Mouse (Mus musculus) kidney, postnatal 0 days (tissue): ENCODE results near the gene Fmod. TPM values are rescaled to one million over a fixed set of nuclear protein-coding genes. Genes with fewer than 3 reads are reported as not detected.

ENCODE experiments used
- ATAC-seq: fragments of 200-750 bp; cut with Nextera tagmentation; replicated peaks from 2 replicates; pipeline ENCODE4 v1.8.0; 2017; ENCODE audit warnings: low read depth, moderate number of reproducible peaks, moderate TSS enrichment, moderate library complexity; ENCODE audit not compliant: low FRiP score
- DNase-seq: peaks from one replicate; pipeline ENCODE4 v3.0.0-alpha.2; 2016; ENCODE audit warnings: low spot score
- H3K27ac ChIP-seq: fragments of 300-500 bp; sonication (generic); 2 replicates; pipeline ENCODE4 v1.5.1; 2014; ENCODE audit warnings: mild to moderate bottlenecking
- H3K27me3 ChIP-seq: fragments of 300-500 bp; sonication (generic); 2 replicates; pipeline ENCODE4 v1.6.1; 2014; ENCODE audit warnings: low read length, mixed read lengths; ENCODE audit not compliant: insufficient read depth
- H3K36me3 ChIP-seq: fragments of 300-500 bp; sonication (generic); 2 replicates; pipeline ENCODE4 v1.6.1; 2014; ENCODE audit warnings: low read length, mixed read lengths; ENCODE audit not compliant: insufficient read depth
- H3K4me1 ChIP-seq: fragments of 300-500 bp; sonication (generic); replicated peaks from 2 replicates; pipeline ENCODE4 v1.6.1; 2014; ENCODE audit warnings: antibody characterized with exemption, low read length, mixed read lengths; ENCODE audit not compliant: insufficient read depth
- H3K4me2 ChIP-seq: fragments of 300-500 bp; sonication (generic); 2 replicates; pipeline ENCODE4 v1.6.1; 2014; ENCODE audit warnings: mild to moderate bottlenecking, low read length, moderate library complexity, mixed read lengths
- H3K4me3 ChIP-seq: fragments of 300-500 bp; sonication (generic); replicated peaks from 2 replicates; pipeline ENCODE4 v1.5.1; 2014; ENCODE audit warnings: low read depth, low read length
- H3K9ac ChIP-seq: fragments of 300-500 bp; sonication (generic); 2 replicates; pipeline ENCODE4 v1.6.1; 2014; ENCODE audit warnings: low read depth, low read length
- H3K9me3 ChIP-seq: fragments of 300-500 bp; sonication (generic); replicated peaks from 2 replicates; pipeline ENCODE4 v1.6.1; 2016; ENCODE audit warnings: low read length, inconsistent platforms, mixed read lengths
- CTCF ChIP-seq: IDR thresholded peaks from 2 replicates; pipeline ENCODE4 v1.5.1; 2016; ENCODE audit warnings: antibody characterized with exemption, low read depth, mild to moderate bottlenecking, moderate library complexity
- WGBS: fragments of 180-500 bp; shearing (Covaris S2); extraction: QIAGEN DNeasy Blood & Tissue Kit; methylation state at CpG from one replicate; pipeline ENCODE4 v1.1.7; 2014; 5-methylcytosine and 5-hydroxymethylcytosine counted together
- polyA plus RNA-seq: library from polyadenylated mRNA; unstranded; fragments of >200 nt; fragmentation: Nextera tagmentation; extraction: Ambion mirVana; gene quantifications from 2 replicates; pipeline ENCODE4 v1.2.1, GENCODE M21; 2015

The Fmod gene
- polyA plus RNA-seq, 1 experiment from 2014 or later: 7.8 TPM

GRCm38 (mm10) chr1:134059739-134060695 is 23.0 kb downstream of the Fmod start:
- ATAC-seq (no peak), DNase-seq (no peak)
- Histone ChIP-seq H3K9ac (peak overlapping the region; percentile 59; the same call in 1 of the 2 replicates), H3K9me3 (no peaks in the 10 kb centered on the region), H3K4me3 (no peak overlapping the region), H3K36me3 (no peaks in the 10 kb centered on the region), H3K4me2 (peak overlapping the region; percentile 59), H3K27me3 (no peaks in the 10 kb centered on the region), H3K27ac (peak overlapping the region; percentile 98), H3K4me1 (peaks cover 55% of the 10 kb centered on the region)
- TF ChIP-seq CTCF: peak; percentile 63
- WGBS: 62% methylated on average over 16 of the region's 16 CpGs

DNA sequence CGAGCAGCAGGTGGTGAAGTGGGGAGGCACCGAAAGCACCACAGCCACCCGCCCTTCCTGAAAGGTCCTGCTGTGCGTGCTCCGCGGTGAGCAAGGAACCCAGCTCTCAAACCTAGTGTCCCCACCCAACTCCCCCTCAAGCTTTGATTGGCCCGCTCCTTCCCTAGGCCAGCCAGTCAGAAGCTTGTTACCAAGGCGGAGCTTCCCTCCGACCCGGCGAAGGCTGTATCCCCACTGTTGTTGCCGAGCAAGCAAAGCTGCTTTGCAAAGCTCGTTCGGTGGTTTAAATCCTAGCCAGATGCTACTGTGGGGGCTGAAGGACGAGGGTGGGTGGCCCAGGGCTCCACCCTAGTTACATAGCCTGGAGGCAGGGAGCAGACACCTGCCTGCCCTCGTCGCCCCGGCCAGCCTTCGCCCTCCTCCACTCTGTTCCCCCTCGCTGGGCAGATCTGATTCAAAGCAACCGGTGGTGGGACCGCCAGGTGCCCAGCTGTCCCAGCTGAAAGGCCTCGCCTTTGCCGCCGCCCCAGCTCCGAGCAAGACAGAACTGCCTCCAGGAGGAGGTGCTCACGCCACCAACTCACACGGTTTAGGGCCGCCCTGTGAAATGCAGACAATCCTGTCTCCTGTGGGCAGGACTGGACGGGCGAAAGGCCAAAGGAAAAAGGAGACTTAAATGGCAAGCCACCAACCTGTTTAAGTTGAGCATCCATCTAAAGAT is 24.0 kb downstream of the Fmod start:
- Histone ChIP-seq H3K36me3 (no peaks in the 10 kb centered on the region), H3K4me1 (peaks cover 60% of the 10 kb centered on the region), H3K9me3 (no peaks in the 10 kb centered on the region), H3K27ac (peak overlapping the region; percentile 98), H3K9ac (peak overlapping the region; percentile 59), H3K27me3 (no peaks in the 10 kb centered on the region), H3K4me3 (peak overlapping the region; percentile 12; the same call in 1 of the 2 replicates), H3K4me2 (peak overlapping the region; percentile 59)
- ATAC-seq (peak; percentile 86), DNase-seq (peak; percentile 98)
- TF ChIP-seq CTCF: peak; percentile 55
- WGBS: 2% methylated on average over 31 of the region's 31 CpGs

DNA sequence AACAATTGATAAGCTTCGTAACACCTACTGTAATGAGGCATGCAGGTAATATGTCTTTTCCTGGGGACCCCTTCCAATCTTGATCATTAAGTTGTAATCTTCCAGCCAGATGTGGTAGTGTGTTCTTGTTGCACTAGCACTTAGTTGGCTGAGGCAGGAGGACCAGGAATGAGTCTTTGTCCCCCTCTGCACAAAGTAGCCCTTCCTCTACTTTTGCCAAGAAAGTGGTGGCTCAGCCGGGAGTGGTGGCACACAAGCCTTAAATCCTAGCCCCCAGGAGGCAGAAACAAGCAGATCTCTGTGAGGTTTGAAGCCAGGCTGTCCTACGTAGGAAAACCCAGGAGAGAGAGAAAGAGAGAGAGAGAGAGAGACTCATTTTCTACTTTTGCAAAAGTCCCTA is 24.9 kb downstream of the Fmod start:
- Histone ChIP-seq H3K4me1 (peaks cover 65% of the 10 kb centered on the region), H3K9me3 (no peaks in the 10 kb centered on the region), H3K27me3 (no peaks in the 10 kb centered on the region), H3K36me3 (no peaks in the 10 kb centered on the region), H3K27ac (peak overlapping the region; percentile 98), H3K4me2 (no peak overlapping the region), H3K4me3 (no peak overlapping the region), H3K9ac (no peak overlapping the region)
- WGBS: 72% methylated on average over 3 of the region's 3 CpGs
- TF ChIP-seq CTCF: no peak
- DNase-seq (no peak), ATAC-seq (no peak)

- Histone ChIP-seq H3K4me1 (peaks cover 69% of the 10 kb centered on the region), H3K27me3 (no peaks in the 10 kb centered on the region), H3K9me3 (no peaks in the 10 kb centered on the region), H3K9ac (peak overlapping the region; percentile 56; the same call in 1 of the 2 replicates), H3K36me3 (no peaks in the 10 kb centered on the region), H3K4me2 (peak overlapping the region; percentile 45), H3K27ac (peak overlapping the region; percentile 98), H3K4me3 (no peak overlapping the region; the same call in 1 of the 2 replicates)
- whole genome bisulfite sequencing: 12% methylated on average over 11 of the region's 11 CpGs
- no peak for DNase-seq
- no peak for TF ChIP-seq CTCF
- ATAC-seq: no peak
Observed at GRCm38 (mm10) chr1:134062411-134063085, 25.5 kb downstream of the Fmod start.

DNA sequence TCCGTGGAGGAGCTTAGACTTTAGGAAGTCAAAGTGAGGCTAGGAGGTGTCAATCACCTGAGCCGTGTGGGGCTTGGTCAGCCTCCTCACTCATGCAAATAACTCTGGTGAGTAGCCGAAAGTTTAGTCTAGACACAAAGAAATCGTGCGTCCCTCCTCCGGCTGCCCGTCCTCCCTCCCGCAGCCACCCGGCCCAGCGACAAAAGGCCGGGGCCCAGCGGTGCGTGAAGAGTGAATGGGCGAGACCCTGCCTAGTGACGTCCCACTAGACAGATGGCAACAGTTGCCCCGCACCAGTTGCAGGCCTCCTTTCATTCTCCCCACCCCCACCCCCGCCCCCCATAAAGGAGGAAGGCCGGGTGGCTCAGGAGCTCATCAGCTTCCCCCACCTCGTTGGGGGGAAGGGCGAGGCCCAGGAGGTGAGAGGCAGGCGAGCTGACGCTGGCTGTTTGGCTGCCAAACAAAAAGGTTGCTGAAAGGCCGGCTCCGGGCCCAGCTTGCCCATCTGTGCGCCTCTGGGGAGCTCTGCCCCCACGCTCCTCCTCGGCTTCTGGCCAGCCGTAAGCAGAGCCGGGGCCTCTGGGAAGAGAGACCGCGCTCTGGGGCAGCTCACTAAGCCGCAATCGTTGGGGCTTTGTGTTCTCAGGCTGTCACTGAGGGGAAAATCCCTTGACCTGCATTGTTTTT is 26.2 kb downstream of the Fmod start:
- no peaks in the 10 kb centered on the region for H3K36me3 ChIP-seq
- WGBS: under 1% methylated on average over 33 of the region's 33 CpGs
- no peak for TF ChIP-seq CTCF
- ATAC-seq: peak; percentile 65
- H3K4me2 ChIP-seq: peak overlapping the region; percentile 45
- peak overlapping the region; percentile 98 for H3K27ac ChIP-seq
- H3K9ac ChIP-seq: peak overlapping the region; percentile 56
- peak; percentile 78 for DNase-seq
- H3K9me3 ChIP-seq: no peaks in the 10 kb centered on the region
- peak overlapping the region; percentile 4; the same call in 1 of the 2 replicates for H3K4me3 ChIP-seq
- peaks cover 76% of the 10 kb centered on the region for H3K4me1 ChIP-seq
- H3K27me3 ChIP-seq: no peaks in the 10 kb centered on the region
